Mouse (Mus musculus): ENCODE measurements around the gene Ccdc83. TPM values are rescaled to one million over a fixed set of nuclear protein-coding genes. Genes with fewer than 3 reads are reported as not detected.
A peak's percentile ranks its signal among the peaks of the same experiment; 100 is the strongest.

The Ccdc83 gene
- polyA plus RNA-seq (2015; fragmentation: Nextera tagmentation; extraction: Ambion mirVana) = 0.29 TPM in 1 of 2 replicates, not detected in the other

GRCm38 (mm10) chr7:90265289-90265970, at the start of gene Ccdc83:
Ccdc83 (minus strand) TSS chr7:90265777.
- peak; percentile 78 for ATAC-seq (ENCODE audit: insufficient number of reproducible peaks, insufficient read depth, low FRiP score, low TSS enrichment, low read depth)
- WGBS = 5% methylated on average over 28 of the region's 28 CpGs
- no peak within 1 kb of the TSS for H3K27ac ChIP-seq

GRCm38 (mm10) chr7:90313421-90313820, 47.8 kb upstream of the Ccdc83 start:
- no peaks in the 10 kb centered on the region for H3K36me3 ChIP-seq
- no peak overlapping the region for H3K27ac ChIP-seq
- no peak overlapping the region for H3K9ac ChIP-seq
- no peak for ATAC-seq (ENCODE audit: insufficient number of reproducible peaks, insufficient read depth, low FRiP score, low TSS enrichment, low read depth)
- no peaks in the 10 kb centered on the region for H3K9me3 ChIP-seq
- no peak overlapping the region for H3K4me2 ChIP-seq
- no peaks in the 10 kb centered on the region for H3K4me1 ChIP-seq
- no peak overlapping the region for H3K4me3 ChIP-seq
- 72% methylated on average over 3 of the region's 3 CpGs for WGBS
- no peaks in the 10 kb centered on the region for H3K27me3 ChIP-seq

More at GRCm38 (mm10) chr7:90265289-90265970, at the start of gene Ccdc83:
- peaks cover 6% of the 10 kb centered on the region for H3K4me1 ChIP-seq
- H3K9me3 ChIP-seq = no peaks in the 10 kb centered on the region
- peak within 1 kb of the TSS; percentile 57; the same call in 1 of the 2 replicates for H3K9ac ChIP-seq
- peak within 1 kb of the TSS; percentile 37 for H3K4me3 ChIP-seq
- H3K4me2 ChIP-seq = peak within 1 kb of the TSS; percentile 66
- no peaks in the 10 kb centered on the region for H3K36me3 ChIP-seq
- no peaks in the 10 kb centered on the region for H3K27me3 ChIP-seq

DNA sequence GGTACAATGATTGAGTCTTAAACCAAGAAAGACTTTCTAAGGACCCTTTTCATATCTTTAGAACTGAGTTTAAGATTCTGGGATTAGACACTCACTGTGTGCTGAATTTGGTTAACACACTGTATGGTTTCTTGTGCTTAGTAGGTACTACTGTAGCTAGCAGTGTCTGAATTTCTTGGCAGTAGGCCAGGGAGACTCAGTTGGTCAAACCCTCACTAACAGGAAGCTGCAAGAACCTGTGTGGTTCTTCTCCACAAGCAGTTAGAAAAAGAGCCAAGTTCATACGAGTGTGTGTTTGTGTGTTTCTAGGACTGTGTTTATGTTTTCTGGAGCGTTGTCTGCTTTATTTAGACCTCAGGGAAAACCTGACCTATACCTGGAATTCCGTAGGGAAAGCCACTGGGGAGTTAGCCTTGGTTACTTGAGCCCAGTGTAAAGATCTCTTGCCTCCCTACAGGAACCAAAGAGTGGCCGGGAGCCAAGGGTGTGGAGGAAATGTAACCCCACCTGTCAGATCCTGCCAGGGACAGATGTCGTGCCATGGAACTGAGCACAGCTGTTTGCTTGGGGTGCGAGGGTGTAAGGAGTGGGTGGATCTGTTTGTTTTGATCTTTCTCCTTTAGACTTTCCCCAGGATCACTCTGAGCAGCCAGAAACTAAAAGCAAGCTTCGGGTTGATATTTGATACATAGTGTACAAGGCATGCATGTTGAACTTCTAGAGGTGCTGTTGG, 46.7 kb upstream of the Ccdc83 start:
- Histone ChIP-seq H3K4me3 (no peak overlapping the region), H3K27me3 (no peaks in the 10 kb centered on the region), H3K36me3 (no peaks in the 10 kb centered on the region), H3K4me2 (no peak overlapping the region), H3K27ac (no peak overlapping the region), H3K9ac (no peak overlapping the region), H3K9me3 (no peaks in the 10 kb centered on the region), H3K4me1 (no peaks in the 10 kb centered on the region)
- ATAC-seq (ENCODE audit: insufficient number of reproducible peaks, insufficient read depth, low FRiP score, low TSS enrichment, low read depth) = no peak
- WGBS = 63% methylated on average over 7 of the region's 7 CpGs

DNA sequence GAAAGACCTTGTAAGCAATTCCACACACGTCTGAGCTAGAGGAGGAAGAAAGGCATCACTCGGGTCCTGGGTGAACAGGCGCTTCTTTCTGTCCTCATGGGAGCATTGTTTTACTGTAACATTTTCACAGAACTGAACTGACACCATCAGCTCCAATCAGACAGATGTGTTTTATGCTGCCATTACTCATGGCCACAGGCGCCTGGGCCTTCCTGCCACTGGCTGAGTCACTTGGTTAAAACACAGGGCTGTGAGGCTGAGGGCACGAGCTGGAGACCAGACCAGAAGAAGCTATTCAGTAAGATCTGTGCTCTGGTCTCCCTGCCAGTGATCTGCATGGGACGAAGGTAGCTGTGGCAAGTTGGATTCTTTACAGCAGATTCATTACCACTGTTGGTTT, 42.4 kb upstream of the Ccdc83 start:
- H3K27me3 ChIP-seq = peaks cover 16% of the 10 kb centered on the region
- H3K27ac ChIP-seq = no peak overlapping the region
- H3K4me3 ChIP-seq = no peak overlapping the region
- H3K9ac ChIP-seq = no peak overlapping the region
- no peaks in the 10 kb centered on the region for H3K9me3 ChIP-seq
- H3K36me3 ChIP-seq = no peaks in the 10 kb centered on the region
- no peak overlapping the region for H3K4me2 ChIP-seq
- H3K4me1 ChIP-seq = peaks cover 3% of the 10 kb centered on the region; the same call in 1 of the 2 replicates
- 73% methylated on average over 6 of the region's 6 CpGs for WGBS
- ATAC-seq (ENCODE audit: insufficient number of reproducible peaks, insufficient read depth, low FRiP score, low TSS enrichment, low read depth) = no peak

DNA sequence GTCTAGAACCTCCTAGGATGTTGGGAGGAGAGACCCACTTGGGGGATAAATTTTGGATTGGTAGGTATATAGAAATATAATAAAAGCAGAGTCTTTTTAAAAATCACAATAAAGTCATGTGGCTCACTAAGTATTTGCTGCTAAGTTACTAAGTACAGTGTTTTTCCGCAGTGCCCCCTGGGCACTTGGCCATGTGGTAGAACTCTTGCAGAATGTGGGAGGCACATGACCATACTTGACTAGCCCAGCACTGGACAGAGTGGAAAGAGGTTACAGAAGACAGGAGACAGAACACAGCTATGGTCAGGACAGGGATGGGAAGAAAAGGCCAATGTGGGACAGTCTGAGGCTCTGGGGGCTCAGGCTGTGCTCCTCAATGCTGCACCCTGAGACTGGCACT, 41.4 kb upstream of the Ccdc83 start:
- Histone ChIP-seq H3K4me2 (no peak overlapping the region), H3K36me3 (no peaks in the 10 kb centered on the region), H3K9ac (no peak overlapping the region), H3K4me1 (peaks cover 5% of the 10 kb centered on the region; the same call in 1 of the 2 replicates), H3K27me3 (peaks cover 22% of the 10 kb centered on the region), H3K27ac (no peak overlapping the region), H3K9me3 (no peaks in the 10 kb centered on the region), H3K4me3 (no peak overlapping the region)
- WGBS = 79% methylated on average over 1 of the region's 1 CpGs
- no peak for ATAC-seq (ENCODE audit: insufficient number of reproducible peaks, insufficient read depth, low FRiP score, low TSS enrichment, low read depth)

DNA sequence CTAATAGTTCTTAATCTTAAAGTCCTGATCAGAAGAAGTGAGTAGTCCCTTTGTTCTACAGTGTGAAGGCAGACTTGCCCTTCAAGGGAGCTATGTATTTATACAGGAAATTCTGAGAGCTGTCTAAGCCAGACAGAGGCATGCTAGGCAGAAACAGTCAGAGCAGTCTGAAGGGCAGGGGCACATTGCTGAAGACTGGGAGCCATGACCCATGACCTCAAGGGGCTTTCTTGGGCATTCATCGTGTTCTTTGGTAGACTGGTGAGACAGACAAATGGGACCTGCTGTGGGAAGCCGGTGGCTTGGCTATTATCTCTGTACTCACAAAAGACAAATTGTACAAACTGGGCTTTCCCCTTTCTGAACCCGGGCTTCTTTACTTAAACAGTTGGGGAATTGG, 40.5 kb upstream of the Ccdc83 start:
- Histone ChIP-seq H3K9ac (no peak overlapping the region), H3K4me1 (peaks cover 5% of the 10 kb centered on the region; the same call in 1 of the 2 replicates), H3K4me2 (no peak overlapping the region), H3K27ac (no peak overlapping the region), H3K36me3 (no peaks in the 10 kb centered on the region), H3K4me3 (no peak overlapping the region), H3K9me3 (no peaks in the 10 kb centered on the region), H3K27me3 (peaks cover 22% of the 10 kb centered on the region)
- ATAC-seq (ENCODE audit: insufficient number of reproducible peaks, insufficient read depth, low FRiP score, low TSS enrichment, low read depth) = no peak
- 23% methylated on average over 3 of the region's 3 CpGs for WGBS

GRCm38 (mm10) chr7:90302647-90303552, 37.3 kb upstream of the Ccdc83 start:
- no peaks in the 10 kb centered on the region for H3K9me3 ChIP-seq
- ATAC-seq (ENCODE audit: insufficient number of reproducible peaks, insufficient read depth, low FRiP score, low TSS enrichment, low read depth) = peak; percentile 54; the same call in 1 of the 2 replicates
- H3K9ac ChIP-seq = peak overlapping the region; percentile 76
- WGBS = 4% methylated on average over 27 of the region's 27 CpGs
- H3K27ac ChIP-seq = no peak overlapping the region
- peaks cover 5% of the 10 kb centered on the region; the same call in 1 of the 2 replicates for H3K4me1 ChIP-seq
- H3K36me3 ChIP-seq = no peaks in the 10 kb centered on the region
- peak overlapping the region; percentile 64 for H3K4me3 ChIP-seq
- peaks cover 42% of the 10 kb centered on the region for H3K27me3 ChIP-seq
- H3K4me2 ChIP-seq = peak overlapping the region; percentile 96

GRCm38 (mm10) chr7:90301942-90302646, 36.5 kb upstream of the Ccdc83 start, which contains the start of gene Sytl2:
Sytl2 (plus strand) TSS chr7:90302252.
- no peaks in the 10 kb centered on the region for H3K9me3 ChIP-seq
- peak within 1 kb of the TSS; percentile 64 for H3K4me3 ChIP-seq
- peak; percentile 49 for ATAC-seq (ENCODE audit: insufficient number of reproducible peaks, insufficient read depth, low FRiP score, low TSS enrichment, low read depth)
- H3K36me3 ChIP-seq = no peaks in the 10 kb centered on the region
- 1% methylated on average over 43 of the region's 43 CpGs for WGBS
- H3K4me1 ChIP-seq = peaks cover 5% of the 10 kb centered on the region; the same call in 1 of the 2 replicates
- no peak within 1 kb of the TSS for H3K27ac ChIP-seq
- peak within 1 kb of the TSS; percentile 96 for H3K4me2 ChIP-seq
- peaks cover 42% of the 10 kb centered on the region for H3K27me3 ChIP-seq
- H3K9ac ChIP-seq = peak within 1 kb of the TSS; percentile 76

DNA sequence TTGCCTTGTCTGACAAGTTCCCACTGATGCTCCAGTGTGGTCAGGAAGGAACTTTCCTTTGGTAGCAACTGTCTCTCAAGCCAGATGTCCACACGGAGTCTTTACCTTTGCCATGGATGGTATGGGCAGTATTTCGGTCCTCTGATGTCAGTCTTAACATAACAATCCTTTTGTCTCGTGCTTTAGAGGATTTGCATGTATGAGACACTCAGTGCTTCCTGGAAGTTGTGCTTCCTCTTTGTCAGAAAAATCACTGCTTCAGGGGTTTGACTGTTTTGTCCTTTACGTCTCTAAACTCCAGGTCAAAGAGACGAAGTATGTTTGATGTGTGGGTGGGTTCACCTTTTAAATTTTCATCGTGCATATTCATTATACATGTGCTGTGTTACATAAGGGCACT, 26.3 kb upstream of the Ccdc83 start:
- Histone ChIP-seq H3K4me2 (no peak overlapping the region), H3K36me3 (no peaks in the 10 kb centered on the region), H3K9me3 (no peaks in the 10 kb centered on the region), H3K4me3 (no peak overlapping the region), H3K27me3 (no peaks in the 10 kb centered on the region), H3K27ac (no peak overlapping the region), H3K4me1 (no peaks in the 10 kb centered on the region), H3K9ac (no peak overlapping the region)
- WGBS = 78% methylated on average over 6 of the region's 6 CpGs
- no peak for ATAC-seq (ENCODE audit: insufficient number of reproducible peaks, insufficient read depth, low FRiP score, low TSS enrichment, low read depth)

DNA sequence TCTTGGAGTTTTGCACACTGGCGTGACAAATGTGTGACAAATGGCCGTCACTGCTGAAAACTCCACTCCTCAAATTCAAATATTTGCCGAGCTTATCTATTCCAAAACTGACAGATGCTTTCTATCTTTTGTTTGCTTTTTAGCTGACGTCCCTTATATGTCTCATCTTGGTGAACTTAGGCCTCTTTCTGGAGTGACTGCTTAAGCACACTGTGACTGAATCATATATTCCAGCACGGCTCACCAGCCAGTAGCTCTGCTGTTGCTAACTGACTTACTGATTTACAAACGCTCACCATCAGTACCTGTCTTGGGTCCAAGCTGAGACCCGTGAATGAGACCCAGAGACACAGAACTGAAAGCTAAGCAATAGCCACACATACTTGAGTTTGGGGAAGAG, 19.2 kb upstream of the Ccdc83 start:
- Histone ChIP-seq H3K9ac (no peak overlapping the region), H3K4me3 (no peak overlapping the region), H3K27ac (no peak overlapping the region), H3K9me3 (no peaks in the 10 kb centered on the region), H3K27me3 (no peaks in the 10 kb centered on the region), H3K4me2 (no peak overlapping the region), H3K36me3 (no peaks in the 10 kb centered on the region), H3K4me1 (no peaks in the 10 kb centered on the region)
- no peak for ATAC-seq (ENCODE audit: insufficient number of reproducible peaks, insufficient read depth, low FRiP score, low TSS enrichment, low read depth)
- 55% methylated on average over 7 of the region's 7 CpGs for WGBS

- Histone ChIP-seq H3K4me1 (no peaks in the 10 kb centered on the region), H3K36me3 (no peaks in the 10 kb centered on the region), H3K27ac (no peak overlapping the region), H3K9me3 (no peaks in the 10 kb centered on the region), H3K4me2 (no peak overlapping the region), H3K27me3 (no peaks in the 10 kb centered on the region), H3K4me3 (no peak overlapping the region), H3K9ac (no peak overlapping the region)
- 69% methylated on average over 1 of the region's 1 CpGs for WGBS
- ATAC-seq (ENCODE audit: insufficient number of reproducible peaks, insufficient read depth, low FRiP score, low TSS enrichment, low read depth) = no peak
These were observed 17.2 kb upstream of the Ccdc83 start for GRCm38 (mm10) chr7:90282786-90283185.

Data from embryonic facial prominence, embryonic 13.5 days (tissue).